Mouse (Mus musculus) limb, embryonic 11.5 days (tissue): ENCODE measurements around the gene Gm47289. TPM values are rescaled to one million over a fixed set of nuclear protein-coding genes. Genes with fewer than 3 reads are reported as not detected.

Experiments used
- ATAC-seq: fragments of 200-750 bp; cut with Nextera tagmentation; 2 replicates; pipeline ENCODE4 v1.8.0; 2017; ENCODE audit warnings: low read depth; ENCODE audit not compliant: insufficient number of reproducible peaks, low FRiP score, low TSS enrichment
- DNase-seq: peaks from one replicate; pipeline ENCODE4 v3.0.0-alpha.2; 2015; ENCODE audit warnings: low spot score
- H3K27ac ChIP-seq: fragments of 300-500 bp; sonication (generic); replicated peaks from 2 replicates; pipeline ENCODE4 v1.5.1; 2014; ENCODE audit warnings: low read depth, mild to moderate bottlenecking, low read length
- H3K27me3 ChIP-seq: fragments of 300-500 bp; sonication (generic); 2 replicates; pipeline ENCODE4 v1.6.1; 2014; ENCODE audit warnings: mild to moderate bottlenecking, low read length, mixed read lengths; ENCODE audit not compliant: control insufficient read depth, insufficient read depth
- H3K36me3 ChIP-seq: fragments of 300-500 bp; sonication (generic); 2 replicates; pipeline ENCODE4 v1.6.1; 2014; ENCODE audit warnings: mild to moderate bottlenecking, low read length, moderate library complexity, mixed read lengths; ENCODE audit not compliant: control insufficient read depth, insufficient read depth
- H3K4me1 ChIP-seq: fragments of 300-500 bp; sonication (generic); 2 replicates; pipeline ENCODE4 v1.6.1; 2014; ENCODE audit warnings: low read length, mixed read lengths; ENCODE audit not compliant: control insufficient read depth, insufficient read depth
- H3K4me2 ChIP-seq: fragments of 300-500 bp; sonication (generic); 2 replicates; pipeline ENCODE4 v1.6.1; 2014; ENCODE audit warnings: low read depth, mild to moderate bottlenecking, moderate library complexity; ENCODE audit not compliant: severe bottlenecking
- H3K4me3 ChIP-seq: fragments of 300-500 bp; sonication (generic); 2 replicates; pipeline ENCODE4 v1.5.1; 2014; ENCODE audit warnings: low read depth, low read length
- H3K9ac ChIP-seq: fragments of 300-500 bp; sonication (generic); 2 replicates; pipeline ENCODE4 v1.6.1; 2014; ENCODE audit warnings: mild to moderate bottlenecking, low read length
- H3K9me3 ChIP-seq: fragments of 300-500 bp; sonication (generic); 2 replicates; pipeline ENCODE4 v1.6.1; 2016; ENCODE audit warnings: low read length; ENCODE audit not compliant: control insufficient read depth
- WGBS: fragments of 180-500 bp; shearing (Covaris S2); extraction: QIAGEN DNeasy Blood & Tissue Kit; methylation state at CpG from one replicate; pipeline ENCODE4 v1.1.7; 2014; 5-methylcytosine and 5-hydroxymethylcytosine counted together
- polyA plus RNA-seq: library from polyadenylated mRNA; unstranded; fragments of >200 nt; fragmentation: Nextera tagmentation; extraction: Ambion mirVana; gene quantifications from 2 replicates; pipeline ENCODE4 v1.2.1, GENCODE M21; 2014

Gene Gm47289
- polyA plus RNA-seq, 1 experiment from 2014 or later, result not detected

DNA sequence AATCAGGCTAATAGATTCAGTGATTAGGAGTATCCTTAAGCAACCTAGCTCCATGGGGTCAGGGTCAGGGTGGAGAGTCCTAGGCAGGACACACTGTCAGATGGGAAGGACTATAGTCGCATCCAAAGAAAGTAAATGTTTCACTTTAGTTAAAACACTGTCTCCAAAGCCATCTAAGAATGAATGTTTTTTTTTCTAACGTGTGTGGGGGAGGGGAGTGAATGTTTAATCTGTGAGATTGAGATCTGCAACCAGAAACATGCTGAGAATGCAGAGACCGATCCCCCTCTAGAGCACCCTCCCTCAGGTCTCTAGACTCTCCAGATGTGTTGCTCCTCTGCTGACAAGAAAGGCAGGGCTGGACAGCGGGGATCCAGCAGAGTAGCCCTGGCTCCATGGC lies 48.2 kb downstream of the Gm47289 start:
- Histone ChIP-seq H3K4me2 (no peak overlapping the region), H3K27me3 (no peaks in the 10 kb centered on the region), H3K9ac (no peak overlapping the region), H3K27ac (no peak overlapping the region), H3K9me3 (no peaks in the 10 kb centered on the region; the same call in 1 of the 2 replicates), H3K4me1 (no peaks in the 10 kb centered on the region), H3K4me3 (no peak overlapping the region), H3K36me3 (no peaks in the 10 kb centered on the region)
- WGBS, result 87% methylated on average over 4 of the region's 4 CpGs
- DNase-seq (no peak), ATAC-seq (no peak)

DNA sequence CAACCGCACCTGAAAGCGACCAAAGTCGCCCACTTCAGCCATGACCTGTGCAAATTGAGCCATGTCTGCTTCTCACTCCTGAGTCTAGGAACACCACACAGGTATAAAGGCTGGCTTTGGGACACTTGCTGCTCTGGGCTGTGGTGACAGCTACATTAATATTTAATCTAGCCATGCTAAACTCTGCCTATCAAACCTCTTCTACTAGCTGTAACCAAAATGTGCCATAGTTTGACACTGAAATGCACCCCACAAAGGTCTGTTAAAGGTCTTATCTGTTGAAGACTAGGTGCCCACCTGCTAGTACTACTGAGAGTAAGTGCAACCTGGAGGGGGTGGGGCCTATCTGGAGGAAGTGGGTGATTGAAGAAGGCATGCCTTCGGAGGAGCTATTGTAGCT lies 50.0 kb downstream of the Gm47289 start, which contains the start of gene Slc22a13:
TSS of gene Slc22a13 (minus strand) at position 101 of the 400 bp plus-strand sequence.
- ATAC-seq (no peak), DNase-seq (no peak)
- no peaks in the 10 kb centered on the region for H3K27me3 ChIP-seq
- H3K9me3 ChIP-seq, result no peaks in the 10 kb centered on the region; the same call in 1 of the 2 replicates
- H3K4me3 ChIP-seq, result no peak within 1 kb of the TSS
- no peaks in the 10 kb centered on the region for H3K36me3 ChIP-seq
- H3K4me1 ChIP-seq, result no peaks in the 10 kb centered on the region
- H3K4me2 ChIP-seq, result no peak within 1 kb of the TSS
- no peak within 1 kb of the TSS for H3K9ac ChIP-seq
- no peak within 1 kb of the TSS for H3K27ac ChIP-seq
- WGBS, result 88% methylated on average over 4 of the region's 4 CpGs

Other genes starting within 250 kb of the Gm47289 start
- gene Ctdspl, start 232.7 kb upstream of the Gm47289 start, polyA plus RNA-seq, result 13.6 and 13.9 TPM in 2 replicates
- 26.0 and 26.5 TPM in 2 replicates for gene Vill, start 106.4 kb upstream of the Gm47289 start, polyA plus RNA-seq
- gene Plcd1, start 65.7 kb upstream of the Gm47289 start, polyA plus RNA-seq, result 18.8 and 22.0 TPM in 2 replicates
- gene Dlec1, start 56.7 kb upstream of the Gm47289 start, polyA plus RNA-seq, result 1.2 and 2.1 TPM in 2 replicates
- gene Acaa1b, start 2.1 kb upstream of the Gm47289 start, polyA plus RNA-seq, result 0.92 and 1.4 TPM in 2 replicates
- not detected in 2 replicates for gene Slc22a13, start 49.9 kb downstream of the Gm47289 start, polyA plus RNA-seq
- 13.5 and 15.0 TPM in 2 replicates for gene Oxsr1, start 163.3 kb downstream of the Gm47289 start, polyA plus RNA-seq
- gene Acaa1a, start 180.5 kb downstream of the Gm47289 start, polyA plus RNA-seq, result 61.0 and 61.2 TPM in 2 replicates
- 9.5 and 10.6 TPM in 2 replicates for gene Myd88, start 182.2 kb downstream of the Gm47289 start, polyA plus RNA-seq
- gene Xylb, start 198.2 kb downstream of the Gm47289 start, polyA plus RNA-seq, result 12.7 and 13.2 TPM in 2 replicates
- not detected in 2 replicates for gene Slc22a14, start 206.4 kb downstream of the Gm47289 start, polyA plus RNA-seq
- gene Acvr2b, start 243.0 kb downstream of the Gm47289 start, polyA plus RNA-seq, result 62.0 and 82.3 TPM in 2 replicates